ENCODE assay signal across 11 mouse cellular contexts in the genomic region with DNA sequence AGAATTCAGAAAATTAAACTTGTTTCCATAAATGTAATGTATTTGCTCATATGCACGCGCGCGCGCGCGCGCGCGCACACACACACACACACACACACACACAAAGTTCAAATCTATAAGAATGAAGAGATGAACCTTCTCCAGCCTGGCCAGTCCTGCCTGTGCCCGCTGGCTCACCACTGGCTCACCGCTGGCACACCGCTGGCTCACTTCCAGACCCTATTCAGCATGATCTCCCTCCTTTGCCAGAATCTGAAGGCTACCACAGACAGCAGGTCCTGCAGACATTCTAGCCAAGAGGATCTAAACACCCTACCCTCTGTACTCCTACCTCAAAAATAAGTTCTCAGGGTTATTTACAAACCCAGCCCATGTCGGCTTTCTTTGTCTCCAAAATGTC.
DNase-seq lines count a peak whose midpoint lies in the region; ATAC-seq lines count a peak whose summit lies in the region.
"Had no signal": no experiment of that assay in that cellular context is flagged by ENCODE, and none has a peak within 500 bp of the region (broad histone marks: within the 10 kb centered on the region; RNA-seq: fewer than 3 reads in every experiment).

No protein-coding gene starts in this region.

- no peak overlapping the region for H3K27ac ChIP-seq in heart, embryonic 13.5 days (replicated peaks)
- H3K27ac ChIP-seq in heart, embryonic 11.5 days (ENCODE audit: low read depth, low read length): no peak overlapping the region
- H3K27ac ChIP-seq in midbrain, embryonic 14.5 days (replicated peaks; ENCODE audit: low read depth, low read length): no peak overlapping the region
- no peak overlapping the region for H3K27ac ChIP-seq in midbrain, embryonic 10.5 days (replicated peaks)
- H3K27ac ChIP-seq: liver, embryonic 14.5 days; midbrain, embryonic 12.5 days had no signal

- H3K4me2 ChIP-seq in heart, embryonic 13.5 days: peak overlapping the region; percentile 76; the same call in 1 of the 2 replicates
- no peak overlapping the region for H3K4me2 ChIP-seq in heart, embryonic 11.5 days
- H3K4me2 ChIP-seq in midbrain, embryonic 14.5 days (ENCODE audit: low read length): peak overlapping the region; percentile 64

- H3K4me1 ChIP-seq in heart, embryonic 13.5 days: peaks cover 13% of the 10 kb centered on the region
- no peaks in the 10 kb centered on the region for H3K4me1 ChIP-seq in heart, embryonic 11.5 days (ENCODE audit: control insufficient read depth, insufficient read depth, low read length)
- H3K4me1 ChIP-seq in midbrain, embryonic 14.5 days (ENCODE audit: control insufficient read depth, insufficient read depth, low read length): no peaks in the 10 kb centered on the region
- peaks cover 50% of the 10 kb centered on the region for H3K4me1 ChIP-seq in midbrain, embryonic 10.5 days

- peak; percentile 43 to 73 for DNase-seq in adrenal gland, adult (ENCODE audit: inconsistent age in 2 of 2, low spot score in 1 of 2)
- DNase-seq in adrenal gland, postnatal 4 days (ENCODE audit: low spot score in 2 of 2): no peak
- DNase-seq in midbrain, embryonic 14.5 days: peak; percentile 43
- DNase-seq in midbrain, embryonic 10.5 days (ENCODE audit: low spot score): no peak
- DNase-seq in adrenal gland, postnatal 36 days: peak; percentile 69 to 80
- no peak for DNase-seq in urinary bladder, adult 2 months (ENCODE audit: low spot score)
- DNase-seq: kidney, postnatal 14 days had no signal

- no peak for ATAC-seq in heart, embryonic 13.5 days (ENCODE audit: extremely low read depth, insufficient number of reproducible peaks, low FRiP score, low TSS enrichment)
- no peak for ATAC-seq in heart, embryonic 11.5 days (replicated peaks; ENCODE audit: insufficient number of reproducible peaks, low FRiP score, low TSS enrichment)
- ATAC-seq in midbrain, embryonic 14.5 days (ENCODE audit: low FRiP score, low TSS enrichment): no peak

- WGBS in heart, embryonic 13.5 days: 77% methylated on average over 14 of the region's 14 CpGs
- 71% methylated on average over 14 of the region's 14 CpGs for WGBS in heart, embryonic 11.5 days (ENCODE audit: insufficient replicate concordance)
- WGBS in midbrain, embryonic 14.5 days: 78% methylated on average over 14 of the region's 14 CpGs
- WGBS in midbrain, embryonic 10.5 days: 73% methylated on average over 14 of the region's 14 CpGs

- H3K4me3 ChIP-seq in heart, embryonic 13.5 days: no peak overlapping the region
- H3K4me3 ChIP-seq in heart, embryonic 11.5 days (ENCODE audit: low read depth, low read length): no peak overlapping the region
- H3K4me3 ChIP-seq in midbrain, embryonic 14.5 days (replicated peaks; ENCODE audit: low read depth, low read length): no peak overlapping the region
- no peak overlapping the region for H3K4me3 ChIP-seq in midbrain, embryonic 10.5 days

- H3K27me3 ChIP-seq in heart, embryonic 13.5 days (replicated peaks): peaks cover 34% of the 10 kb centered on the region
- H3K27me3 ChIP-seq in heart, embryonic 11.5 days (ENCODE audit: control insufficient read depth, insufficient read depth, low read length): peaks cover 4% of the 10 kb centered on the region
- no peaks in the 10 kb centered on the region; the same call in 1 of the 2 replicates for H3K27me3 ChIP-seq in midbrain, embryonic 14.5 days (ENCODE audit: control insufficient read depth, insufficient read depth, low read length)
- H3K27me3 ChIP-seq in midbrain, embryonic 10.5 days (ENCODE audit: low read depth, poor library complexity, severe bottlenecking): peaks cover 32% of the 10 kb centered on the region

- H3K9ac ChIP-seq in heart, embryonic 13.5 days: no peak overlapping the region
- no peak overlapping the region for H3K9ac ChIP-seq in heart, embryonic 11.5 days (ENCODE audit: low read depth, low read length)
- H3K9ac ChIP-seq in midbrain, embryonic 14.5 days (replicated peaks; ENCODE audit: low read length): no peak overlapping the region
- H3K9ac ChIP-seq: liver, embryonic 14.5 days had no signal

- no peaks in the 10 kb centered on the region for H3K36me3 ChIP-seq in heart, embryonic 13.5 days
- no peaks in the 10 kb centered on the region for H3K36me3 ChIP-seq in heart, embryonic 11.5 days (ENCODE audit: control insufficient read depth, insufficient read depth, low read length)
- H3K36me3 ChIP-seq in midbrain, embryonic 14.5 days (ENCODE audit: control insufficient read depth, insufficient read depth, low read length): no peaks in the 10 kb centered on the region
- H3K36me3 ChIP-seq in midbrain, embryonic 10.5 days: no peaks in the 10 kb centered on the region
- H3K36me3 ChIP-seq: midbrain, embryonic 12.5 days had no signal

- H3K9me3 ChIP-seq in heart, embryonic 13.5 days: peaks cover 9% of the 10 kb centered on the region; the same call in 1 of the 2 replicates
- H3K9me3 ChIP-seq in heart, embryonic 11.5 days (replicated peaks; ENCODE audit: control insufficient read depth, low read length): no peaks in the 10 kb centered on the region
- H3K9me3 ChIP-seq in midbrain, embryonic 14.5 days (ENCODE audit: control insufficient read depth, low read length): no peaks in the 10 kb centered on the region
- 0 out of 2 replicates have a peak, but pooled peaks cover 3% of the 10 kb centered on the region for H3K9me3 ChIP-seq in midbrain, embryonic 10.5 days (replicated peaks)
- H3K9me3 ChIP-seq: midbrain, embryonic 12.5 days had no signal

Comparison
In these comparisons a context has a peak if more than half of its experiments do, and no peak if none do; other contexts are left out.
1. DNase-seq: peak in adrenal gland, adult (2 of 2), midbrain, embryonic 14.5 days (single experiment) and adrenal gland, postnatal 36 days (2 of 2); none in adrenal gland, postnatal 4 days (0 of 2), midbrain, embryonic 10.5 days (single experiment) and urinary bladder, adult 2 months (single experiment).